Mouse (Mus musculus) T-cell, adult 2 months (primary cell): Measurements from ENCODE around the gene Gemin4.
"Not testable (repeated sequence)": the region's sequence is repeated elsewhere in the genome, so short reads cannot be mapped to it uniquely, and the experiment has no call there.

ENCODE experiments used
- DNase-seq: peaks from one replicate; pipeline ENCODE4 v3.0.0; 2022; ENCODE audit warnings: low spot score

Gene Gemin4

GRCm38 (mm10) chr11:76216049-76216540 lies 1.4 kb downstream of the Gemin4 start:
- DNase-seq = no peak

GRCm38 (mm10) chr11:76215011-76215410 lies 2.5 kb downstream of the Gemin4 start:
- DNase-seq = no peak

DNA sequence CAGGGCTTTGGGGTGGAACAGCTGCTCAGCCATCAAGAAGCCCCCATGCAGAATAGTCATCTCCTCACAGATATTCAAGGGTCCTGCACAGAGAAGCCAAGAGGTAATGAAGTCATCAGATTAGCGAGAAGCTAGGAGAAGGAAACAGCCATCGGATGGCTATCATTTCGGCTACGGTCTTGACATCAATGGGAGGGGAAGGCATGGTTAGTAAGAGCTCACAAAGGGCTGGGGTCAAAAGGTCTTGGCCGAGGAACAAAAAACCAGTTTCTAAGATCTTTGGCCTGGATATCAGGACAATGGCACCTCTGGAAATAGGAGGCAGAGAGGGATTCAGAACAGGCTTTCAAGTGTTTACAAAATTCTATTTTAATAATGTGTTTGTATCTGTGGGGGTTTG lies 3.6 kb downstream of the Gemin4 start:
- DNase-seq = no peak

- DNase-seq = not testable (repeated sequence)
Observed at GRCm38 (mm10) chr11:76211595-76211994, 5.9 kb downstream of the Gemin4 start.

- DNase-seq = no peak
Observed at GRCm38 (mm10) chr11:76210228-76210985, 7.1 kb downstream of the Gemin4 start.

DNA sequence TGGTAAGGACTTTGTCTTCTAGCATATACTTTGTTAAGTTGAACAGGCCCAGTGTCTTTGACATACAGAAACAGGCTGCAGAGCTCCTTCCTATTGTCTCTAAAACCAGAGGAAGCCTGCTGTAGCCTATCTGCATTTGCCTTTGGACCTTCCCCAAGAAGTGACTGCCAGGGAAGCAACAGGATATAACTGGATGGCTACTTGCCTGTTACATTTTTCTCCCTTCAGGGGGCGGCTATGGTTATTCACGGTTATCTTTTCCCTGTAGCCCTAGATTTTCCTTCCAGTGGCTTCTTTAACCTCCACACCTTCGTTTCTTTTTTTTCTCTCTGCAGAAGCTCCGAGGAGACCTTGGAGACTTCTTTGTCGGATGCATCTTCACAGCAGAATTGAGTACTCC lies 10.7 kb downstream of the Gemin4 start:
- DNase-seq = no peak

DNA sequence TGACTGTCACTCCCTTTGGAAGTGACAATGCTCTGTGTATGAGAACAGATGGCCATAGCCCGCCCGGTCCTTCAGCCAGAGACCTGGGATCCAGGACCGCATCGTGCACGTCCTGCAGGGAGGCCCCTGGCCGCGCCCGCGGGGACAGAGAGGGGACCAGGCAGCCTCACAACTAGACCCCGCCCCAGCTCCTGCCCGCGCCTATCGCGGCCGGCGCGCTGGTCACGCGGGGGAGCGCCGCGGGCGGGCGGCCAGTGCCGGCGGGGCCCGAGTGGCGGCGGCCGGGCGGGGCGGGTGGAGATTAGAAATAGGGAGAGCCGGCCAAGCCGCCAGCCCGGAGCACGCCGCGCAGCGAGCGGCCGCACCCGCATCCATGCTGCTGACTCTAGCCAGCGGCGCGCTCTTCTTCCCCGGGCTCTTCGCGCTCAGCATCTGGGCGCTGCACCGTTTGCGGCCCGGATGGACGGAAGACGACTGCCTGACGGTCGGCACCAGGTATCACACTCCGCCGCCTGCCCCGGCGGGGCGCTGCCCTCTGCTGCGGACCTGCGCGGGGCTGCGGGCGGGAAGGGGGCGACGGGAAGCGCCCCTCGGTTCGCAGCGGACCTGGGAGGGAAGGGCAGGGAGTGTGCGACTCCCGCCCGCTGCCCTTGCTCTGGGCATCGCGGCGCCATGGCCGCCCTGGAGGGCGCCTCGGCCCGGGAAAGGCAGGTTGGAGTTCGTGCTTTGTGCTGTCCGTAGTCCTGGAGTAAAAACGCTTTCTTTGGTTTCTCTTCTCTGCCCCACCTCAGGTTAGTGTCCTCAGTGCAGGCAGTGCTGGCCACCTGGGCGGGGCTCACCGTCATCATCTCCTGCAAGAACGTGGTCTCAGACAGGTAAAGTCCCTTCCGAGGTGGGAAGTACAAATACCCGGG lies 15.4 kb downstream of the Gemin4 start:
- peak; percentile 42 for DNase-seq

GRCm38 (mm10) chr11:76196977-76197469 lies 20.4 kb downstream of the Gemin4 start:
- DNase-seq = no peak

DNA sequence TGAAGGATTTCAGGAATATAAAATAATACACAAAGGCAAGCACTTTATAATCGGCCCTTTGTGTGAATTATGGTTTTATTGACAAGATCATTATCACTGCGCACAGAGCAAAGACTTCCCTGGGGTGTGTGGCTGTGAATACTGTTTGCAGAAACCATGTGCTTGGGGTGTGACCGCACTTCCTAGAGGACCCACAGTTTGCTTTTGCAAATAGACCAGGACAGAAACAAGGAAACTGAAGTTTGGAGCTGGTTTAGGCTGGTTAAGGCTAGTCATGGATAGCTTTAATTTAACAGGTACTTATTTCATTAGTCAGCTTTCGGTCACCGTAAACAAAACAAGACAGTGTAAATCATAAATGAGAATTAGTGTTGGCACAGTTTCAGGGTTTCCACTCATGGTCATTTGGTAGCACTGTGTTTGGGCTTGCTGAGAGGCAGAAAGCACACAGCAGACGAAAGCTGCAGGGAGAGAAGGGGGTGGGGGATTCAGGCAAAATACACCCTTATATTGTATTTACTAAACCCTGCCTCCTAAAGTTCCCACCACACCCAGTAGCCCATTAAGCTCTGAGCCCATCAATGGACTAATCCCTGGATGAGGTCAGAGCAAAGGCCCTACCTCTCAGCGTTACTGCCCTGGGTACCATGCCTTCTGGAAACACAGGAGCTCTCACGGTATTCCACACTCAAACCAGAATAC lies 21.0 kb downstream of the Gemin4 start:
- DNase-seq = no peak

- no peak for DNase-seq
Observed at GRCm38 (mm10) chr11:76186908-76187307, 30.6 kb downstream of the Gemin4 start.

- DNase-seq = no peak
Observed at GRCm38 (mm10) chr11:76183745-76184144, 33.7 kb downstream of the Gemin4 start.

DNA sequence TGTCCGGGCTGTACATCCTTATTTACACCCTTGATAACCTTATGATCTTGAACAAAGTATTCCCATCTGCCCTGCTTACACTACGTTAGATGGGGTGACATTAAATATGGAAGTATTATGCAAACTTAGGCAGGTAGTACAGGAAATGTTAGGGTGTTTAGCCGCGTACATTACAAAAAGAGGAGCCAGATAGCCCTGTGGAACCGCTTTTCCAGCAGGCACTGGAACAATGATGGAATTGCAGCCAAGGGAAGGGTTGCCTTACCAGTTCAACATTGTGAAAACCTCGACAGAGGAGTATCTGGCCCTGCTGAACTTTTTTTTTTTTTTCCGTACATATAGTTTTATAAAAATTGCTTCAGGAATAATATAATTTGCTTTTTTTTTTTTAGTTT lies 37.3 kb downstream of the Gemin4 start:
- no peak for DNase-seq

- peak; percentile 78 for DNase-seq
Observed at GRCm38 (mm10) chr11:76179495-76180145, 37.8 kb downstream of the Gemin4 start, which contains the start of the genes Vps53 and Fam57a. Vps53 (minus strand) TSS chr11:76179647. Fam57a (plus strand) TSS chr11:76179671.

DNA sequence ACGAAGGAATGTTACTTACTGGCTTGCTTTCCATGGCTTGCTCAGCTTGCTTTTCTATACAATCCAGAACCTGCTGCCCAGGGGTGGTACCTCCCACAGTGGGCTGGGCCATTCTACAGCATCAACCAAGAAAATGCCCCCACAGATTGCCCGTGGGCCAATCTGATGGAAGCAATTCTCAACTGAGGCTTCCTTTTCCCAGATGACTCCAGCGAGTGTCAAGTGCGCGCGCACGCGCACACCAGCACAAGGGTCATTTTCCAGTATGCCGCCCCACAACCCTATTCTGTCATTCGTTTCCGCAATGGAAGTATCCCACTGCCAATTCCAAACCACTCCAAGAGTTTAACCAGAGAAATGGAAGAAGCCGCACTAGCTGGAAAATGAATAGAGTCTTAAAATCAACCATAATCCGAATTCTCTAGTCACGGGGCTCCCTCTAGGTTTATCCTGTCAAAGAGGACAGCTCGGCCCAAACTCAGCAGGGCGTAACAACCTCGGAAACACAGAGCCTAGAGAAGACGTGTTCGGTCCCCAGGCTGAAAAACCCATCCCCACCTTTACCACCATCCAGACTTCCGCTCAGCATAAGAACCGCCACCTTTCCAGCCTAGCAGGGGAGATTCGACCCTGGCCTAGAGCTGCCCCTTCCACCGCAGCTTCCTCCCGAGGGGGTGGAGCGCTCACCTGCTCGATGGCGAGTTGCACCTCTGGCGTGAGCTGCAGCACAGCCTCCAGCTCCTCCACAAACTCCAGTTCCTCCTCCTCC lies 38.6 kb downstream of the Gemin4 start:
- DNase-seq = no peak

DNA sequence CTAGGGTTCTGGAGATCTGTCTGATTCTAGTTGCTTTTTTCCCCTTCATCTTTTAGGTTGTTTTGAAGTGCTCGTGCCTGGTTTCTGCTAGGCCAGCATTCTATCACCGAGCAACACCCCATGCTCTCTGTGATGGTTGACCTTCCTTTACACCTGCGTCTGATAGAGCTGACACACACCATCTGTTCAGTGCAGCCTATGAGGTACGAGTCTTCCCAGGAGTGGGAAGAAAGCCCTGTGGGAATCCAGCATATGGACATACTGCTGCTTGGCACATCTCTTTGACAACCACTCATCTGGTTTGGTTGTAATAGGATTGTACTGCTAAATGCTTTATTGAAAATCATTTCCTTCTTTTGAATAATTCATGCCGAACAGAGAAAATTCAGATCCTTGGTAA lies 47.3 kb downstream of the Gemin4 start:
- DNase-seq = no peak

GRCm38 (mm10) chr11:76168976-76169375 lies 48.5 kb downstream of the Gemin4 start:
- no peak for DNase-seq

DNA sequence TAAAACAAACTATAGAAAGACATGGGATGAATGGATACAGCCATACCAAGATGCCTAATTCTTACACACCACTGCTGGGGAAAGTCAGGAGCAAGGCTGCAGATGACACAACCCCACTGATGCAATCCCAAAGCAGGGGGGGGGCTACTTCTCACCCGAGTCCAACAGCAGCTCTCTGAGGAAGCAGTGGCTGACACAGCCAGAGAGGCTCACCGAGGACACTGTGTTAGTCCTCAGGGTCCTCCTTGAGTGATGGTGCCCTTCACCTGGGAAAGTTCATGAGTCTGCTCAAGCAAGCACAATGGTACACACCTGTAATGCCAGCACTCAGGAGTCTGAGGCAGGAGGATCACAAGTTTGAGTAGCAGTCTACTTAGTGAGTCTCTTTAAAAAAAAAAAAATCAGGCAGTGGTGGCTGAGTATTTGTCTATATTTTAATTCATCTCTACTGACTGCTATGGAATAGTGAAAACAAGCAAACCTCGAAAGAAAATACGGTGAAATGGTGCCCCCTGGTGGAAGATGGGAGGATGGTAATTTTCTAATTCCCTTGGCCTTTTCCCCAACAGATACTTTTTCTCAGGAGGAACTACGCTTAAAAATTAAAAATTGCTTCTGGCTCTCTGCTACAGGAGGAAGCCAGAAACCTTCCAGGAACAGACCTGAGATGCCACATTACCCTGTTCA lies 50.2 kb downstream of the Gemin4 start:
- DNase-seq = peak; percentile 65

GRCm38 (mm10) chr11:76166657-76167056 lies 50.8 kb downstream of the Gemin4 start:
- no peak for DNase-seq
